Mouse (Mus musculus): ENCODE results near the gene Cbln4.

DNA sequence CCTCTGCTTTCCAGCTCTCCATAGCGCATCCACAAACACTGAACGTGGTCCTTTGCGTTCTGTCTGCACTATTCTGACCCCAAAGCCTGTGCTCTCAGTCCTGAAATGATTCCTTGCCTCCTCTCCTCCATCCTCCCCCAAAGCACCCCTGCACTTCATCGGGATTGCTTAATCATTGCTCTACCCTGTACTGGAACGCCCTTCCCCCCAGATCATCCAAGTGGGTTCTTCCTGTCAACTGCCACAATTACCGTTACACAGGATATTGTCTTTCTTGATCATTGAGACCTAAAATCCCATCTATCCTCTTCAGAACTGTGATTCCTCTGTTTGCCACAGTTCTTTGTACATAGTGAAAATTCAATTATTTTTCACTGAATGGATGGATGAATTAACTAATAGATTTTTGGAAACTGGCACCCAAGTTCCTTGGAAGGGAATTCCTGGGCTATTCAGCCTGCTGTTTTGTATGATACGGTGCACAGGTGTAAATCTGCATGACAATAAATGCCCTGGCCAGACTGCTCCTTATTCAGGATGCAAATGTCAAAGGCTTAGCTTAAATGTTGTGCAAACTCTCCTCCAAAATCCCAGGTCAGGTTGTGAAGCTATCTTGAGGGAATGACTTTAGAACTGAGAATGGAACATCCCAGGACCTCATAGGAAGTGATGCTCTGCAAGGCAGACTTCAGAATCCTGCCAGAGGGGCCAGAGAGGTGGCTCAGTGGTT lies 15.8 kb upstream of the Cbln4 start:
- no peak for TF ChIP-seq CTCF (IDR thresholded peaks at IDR 0.05)
- no peak for TF ChIP-seq POLR2A (IDR thresholded peaks at IDR 0.05; ENCODE audit: insufficient read depth, low read depth, low read length)

Data from heart, adult 2 months (tissue).